Mouse (Mus musculus) hindbrain, embryonic 15.5 days (tissue): ENCODE data around the gene Axl. TPM values are rescaled to one million over a fixed set of nuclear protein-coding genes. Genes with fewer than 3 reads are reported as not detected.

Experiments
- ATAC-seq: fragments of 200-750 bp; cut with Nextera tagmentation; 2 replicates; pipeline ENCODE4 v1.8.0; 2017; ENCODE audit warnings: low read depth, moderate number of reproducible peaks, moderate TSS enrichment; ENCODE audit not compliant: low FRiP score
- H3K27ac ChIP-seq: fragments of 300-500 bp; sonication (generic); replicated peaks from 2 replicates; pipeline ENCODE4 v1.5.1; 2015; ENCODE audit warnings: mild to moderate bottlenecking, inconsistent platforms
- H3K27me3 ChIP-seq: fragments of 300-500 bp; sonication (generic); 2 replicates; pipeline ENCODE4 v1.6.1; 2015; ENCODE audit warnings: control low read depth, inconsistent platforms
- H3K36me3 ChIP-seq: fragments of 300-500 bp; sonication (generic); 2 replicates; pipeline ENCODE4 v1.6.1; 2015; ENCODE audit warnings: control low read depth, inconsistent platforms
- H3K4me1 ChIP-seq: fragments of 300-500 bp; sonication (generic); replicated peaks from 2 replicates; pipeline ENCODE4 v1.6.1; 2015; ENCODE audit warnings: control low read depth, inconsistent platforms
- H3K4me2 ChIP-seq: fragments of 300-500 bp; sonication (generic); 2 replicates; pipeline ENCODE4 v1.6.1; 2015; ENCODE audit warnings: moderate library complexity, mild to moderate bottlenecking, inconsistent platforms
- H3K4me3 ChIP-seq: fragments of 300-500 bp; sonication (generic); 2 replicates; pipeline ENCODE4 v1.5.1; 2015; ENCODE audit warnings: mild to moderate bottlenecking, inconsistent platforms
- H3K9ac ChIP-seq: fragments of 300-500 bp; sonication (generic); 2 replicates; pipeline ENCODE4 v1.6.1; 2015; ENCODE audit warnings: inconsistent platforms
- H3K9me3 ChIP-seq: fragments of 300-500 bp; sonication (generic); 2 replicates; pipeline ENCODE4 v1.6.1; 2016; ENCODE audit warnings: control low read depth, inconsistent platforms
- WGBS: fragments of 180-500 bp; shearing (Covaris S2); methylation state at CpG from one replicate; pipeline ENCODE4 v1.1.7; 2015; 5-methylcytosine and 5-hydroxymethylcytosine counted together
- polyA plus RNA-seq: library from polyadenylated mRNA; unstranded; fragments of >200 nt; fragmentation: Nextera tagmentation; extraction: Ambion mirVana; gene quantifications from 2 replicates; pipeline ENCODE4 v1.2.1, GENCODE M21; 2015

Axl gene
- polyA plus RNA-seq, 1 experiment from 2014 or later, result 23.1 TPM

GRCm38 (mm10) chr7:25789129-25789440 is 580 bp upstream of the Axl start:
- Histone ChIP-seq H3K9ac (no peak overlapping the region), H3K27me3 (no peaks in the 10 kb centered on the region), H3K27ac (no peak overlapping the region), H3K4me1 (peaks cover 15% of the 10 kb centered on the region), H3K4me3 (peak overlapping the region; percentile 40; the same call in 1 of the 2 replicates), H3K36me3 (no peaks in the 10 kb centered on the region), H3K4me2 (peak overlapping the region; percentile 67), H3K9me3 (no peaks in the 10 kb centered on the region)
- ATAC-seq, result no peak
- 30% methylated on average over 3 of the region's 3 CpGs for WGBS

GRCm38 (mm10) chr7:25787456-25788219 is 867 bp downstream of the Axl start:
- Histone ChIP-seq H3K9me3 (no peaks in the 10 kb centered on the region), H3K36me3 (no peaks in the 10 kb centered on the region), H3K4me3 (peak overlapping the region; percentile 40), H3K27ac (0 out of 2 replicates have a peak overlapping the region, but pooled peaks have one; percentile 65), H3K4me1 (peaks cover 15% of the 10 kb centered on the region), H3K4me2 (peak overlapping the region; percentile 67), H3K9ac (peak overlapping the region; percentile 23; the same call in 1 of the 2 replicates), H3K27me3 (no peaks in the 10 kb centered on the region)
- ATAC-seq, result peak; percentile 12
- 30% methylated on average over 8 of the region's 9 CpGs for WGBS

GRCm38 (mm10) chr7:25786974-25787373 is 1.5 kb downstream of the Axl start:
- WGBS, result 80% methylated on average over 4 of the region's 4 CpGs
- H3K27me3 ChIP-seq, result no peaks in the 10 kb centered on the region
- no peak overlapping the region; the same call in 1 of the 2 replicates for H3K4me3 ChIP-seq
- H3K4me1 ChIP-seq, result peaks cover 18% of the 10 kb centered on the region
- no peak overlapping the region for H3K27ac ChIP-seq
- peak overlapping the region; percentile 67; the same call in 1 of the 2 replicates for H3K4me2 ChIP-seq
- no peaks in the 10 kb centered on the region for H3K9me3 ChIP-seq
- no peak overlapping the region for H3K9ac ChIP-seq
- no peaks in the 10 kb centered on the region for H3K36me3 ChIP-seq
- ATAC-seq, result no peak

GRCm38 (mm10) chr7:25785752-25786151 is 2.8 kb downstream of the Axl start:
- WGBS, result 79% methylated on average over 4 of the region's 4 CpGs
- Histone ChIP-seq H3K9me3 (no peaks in the 10 kb centered on the region), H3K4me1 (peaks cover 29% of the 10 kb centered on the region), H3K4me3 (no peak overlapping the region), H3K36me3 (no peaks in the 10 kb centered on the region), H3K27ac (no peak overlapping the region), H3K9ac (no peak overlapping the region), H3K4me2 (no peak overlapping the region), H3K27me3 (no peaks in the 10 kb centered on the region)
- ATAC-seq, result no peak

GRCm38 (mm10) chr7:25784808-25785207 is 3.7 kb downstream of the Axl start:
- WGBS, result 22% methylated on average over 1 of the region's 1 CpGs
- no peak for ATAC-seq

GRCm38 (mm10) chr7:25783746-25784145 is 4.8 kb downstream of the Axl start:
- no peak for ATAC-seq
- Histone ChIP-seq H3K4me2 (no peak overlapping the region), H3K36me3 (no peaks in the 10 kb centered on the region), H3K9ac (no peak overlapping the region), H3K4me1 (peaks cover 29% of the 10 kb centered on the region), H3K4me3 (no peak overlapping the region), H3K9me3 (no peaks in the 10 kb centered on the region), H3K27ac (no peak overlapping the region), H3K27me3 (no peaks in the 10 kb centered on the region)
- WGBS, result 70% methylated on average over 8 of the region's 8 CpGs

More at GRCm38 (mm10) chr7:25784808-25785207, 3.7 kb downstream of the Axl start:
- H3K27me3 ChIP-seq, result no peaks in the 10 kb centered on the region
- H3K4me1 ChIP-seq, result peaks cover 30% of the 10 kb centered on the region
- no peak overlapping the region for H3K27ac ChIP-seq
- H3K9ac ChIP-seq, result no peak overlapping the region
- no peaks in the 10 kb centered on the region for H3K36me3 ChIP-seq
- H3K4me3 ChIP-seq, result no peak overlapping the region
- H3K4me2 ChIP-seq, result no peak overlapping the region
- H3K9me3 ChIP-seq, result no peaks in the 10 kb centered on the region

- no peaks in the 10 kb centered on the region for H3K9me3 ChIP-seq
- no peaks in the 10 kb centered on the region for H3K27me3 ChIP-seq
- ATAC-seq, result no peak
- peaks cover 19% of the 10 kb centered on the region for H3K4me1 ChIP-seq
- H3K36me3 ChIP-seq, result no peaks in the 10 kb centered on the region
- WGBS, result 78% methylated on average over 6 of the region's 6 CpGs
- H3K4me2 ChIP-seq, result no peak overlapping the region
- H3K27ac ChIP-seq, result no peak overlapping the region
- H3K4me3 ChIP-seq, result no peak overlapping the region
- H3K9ac ChIP-seq, result no peak overlapping the region
These were observed 5.8 kb downstream of the Axl start for GRCm38 (mm10) chr7:25782744-25783143.

- WGBS, result 48% methylated on average over 11 of the region's 11 CpGs
- 0 out of 2 replicates have a peak overlapping the region, but pooled peaks have one; percentile 6 for H3K27ac ChIP-seq
- peak overlapping the region; percentile 44 for H3K9ac ChIP-seq
These were observed 6.4 kb downstream of the Axl start for GRCm38 (mm10) chr7:25781937-25782610.

GRCm38 (mm10) chr7:25781321-25781936 is 7.1 kb downstream of the Axl start:
- no peaks in the 10 kb centered on the region for H3K27me3 ChIP-seq
- 10% methylated on average over 33 of the region's 33 CpGs for WGBS
- H3K27ac ChIP-seq, result 0 out of 2 replicates have a peak overlapping the region, but pooled peaks have one; percentile 6
- no peaks in the 10 kb centered on the region for H3K36me3 ChIP-seq
- peak overlapping the region; percentile 36 for H3K4me3 ChIP-seq
- H3K9me3 ChIP-seq, result no peaks in the 10 kb centered on the region
- peak; percentile 57 for ATAC-seq
- H3K4me2 ChIP-seq, result peak overlapping the region; percentile 75
- H3K4me1 ChIP-seq, result peaks cover 16% of the 10 kb centered on the region
- H3K9ac ChIP-seq, result peak overlapping the region; percentile 44

More at GRCm38 (mm10) chr7:25781937-25782610, 6.4 kb downstream of the Axl start:
- no peaks in the 10 kb centered on the region for H3K36me3 ChIP-seq
- H3K27me3 ChIP-seq, result no peaks in the 10 kb centered on the region
- ATAC-seq, result peak; percentile 52
- peak overlapping the region; percentile 36 for H3K4me3 ChIP-seq
- H3K9me3 ChIP-seq, result no peaks in the 10 kb centered on the region
- peak overlapping the region; percentile 75 for H3K4me2 ChIP-seq
- peaks cover 16% of the 10 kb centered on the region for H3K4me1 ChIP-seq

GRCm38 (mm10) chr7:25780753-25781152 is 7.8 kb downstream of the Axl start:
- 33% methylated on average over 4 of the region's 4 CpGs for WGBS
- Histone ChIP-seq H3K27ac (no peak overlapping the region), H3K4me2 (no peak overlapping the region)

GRCm38 (mm10) chr7:25780021-25780420 is 8.5 kb downstream of the Axl start:
- Histone ChIP-seq H3K9me3 (no peaks in the 10 kb centered on the region), H3K9ac (no peak overlapping the region), H3K36me3 (no peaks in the 10 kb centered on the region), H3K27me3 (no peaks in the 10 kb centered on the region), H3K4me3 (no peak overlapping the region), H3K27ac (no peak overlapping the region), H3K4me1 (peaks cover 16% of the 10 kb centered on the region), H3K4me2 (no peak overlapping the region)
- 87% methylated on average over 5 of the region's 5 CpGs for WGBS
- no peak for ATAC-seq

More at GRCm38 (mm10) chr7:25780753-25781152, 7.8 kb downstream of the Axl start:
- no peaks in the 10 kb centered on the region for H3K9me3 ChIP-seq
- H3K36me3 ChIP-seq, result no peaks in the 10 kb centered on the region
- peaks cover 16% of the 10 kb centered on the region for H3K4me1 ChIP-seq
- H3K4me3 ChIP-seq, result no peak overlapping the region
- no peaks in the 10 kb centered on the region for H3K27me3 ChIP-seq
- ATAC-seq, result no peak
- no peak overlapping the region for H3K9ac ChIP-seq

- Histone ChIP-seq H3K4me3 (no peak overlapping the region), H3K4me1 (no peaks in the 10 kb centered on the region), H3K9me3 (no peaks in the 10 kb centered on the region), H3K27ac (no peak overlapping the region), H3K9ac (no peak overlapping the region), H3K27me3 (no peaks in the 10 kb centered on the region), H3K36me3 (no peaks in the 10 kb centered on the region), H3K4me2 (no peak overlapping the region)
- ATAC-seq, result no peak
- 90% methylated on average over 5 of the region's 5 CpGs for WGBS
These were observed 20.3 kb downstream of the Axl start for GRCm38 (mm10) chr7:25768229-25768628.
